Mouse (Mus musculus): ENCODE data around the gene Clic3. TPM values are rescaled to one million over a fixed set of nuclear protein-coding genes. Genes with fewer than 3 reads are reported as not detected.

The Clic3 gene
- polyA plus RNA-seq, 1 experiment from 2014 or later, result 1.5 TPM

- H3K27ac ChIP-seq (ENCODE audit: low read depth, low read length), result no peak overlapping the region
- H3K27me3 ChIP-seq (ENCODE audit: control insufficient read depth, insufficient read depth, low read length), result no peaks in the 10 kb centered on the region
- no peaks in the 10 kb centered on the region for H3K9me3 ChIP-seq (ENCODE audit: control insufficient read depth, low read length)
- peaks cover 20% of the 10 kb centered on the region for H3K4me1 ChIP-seq (ENCODE audit: control insufficient read depth, insufficient read depth, low read length)
- ATAC-seq (ENCODE audit: low read depth), result no peak
- WGBS, result 90% methylated on average over 5 of the region's 5 CpGs
- H3K9ac ChIP-seq (replicated peaks; ENCODE audit: low read depth, low read length), result no peak overlapping the region
- H3K4me3 ChIP-seq (ENCODE audit: low read depth, low read length), result no peak overlapping the region
- no peak overlapping the region for H3K4me2 ChIP-seq (ENCODE audit: low read depth, low read length)
- no peaks in the 10 kb centered on the region for H3K36me3 ChIP-seq (ENCODE audit: control insufficient read depth, insufficient read depth, low read length)
Observed at GRCm38 (mm10) chr2:25427256-25427655, 29.4 kb upstream of the Clic3 start.

GRCm38 (mm10) chr2:25428442-25429236, 28.0 kb upstream of the Clic3 start, which contains the start of gene Abca2:
Gene Abca2 (plus strand): TSS chr2:25428703.
- peak within 1 kb of the TSS; percentile 82 for H3K4me3 ChIP-seq (ENCODE audit: low read depth, low read length)
- no peaks in the 10 kb centered on the region for H3K36me3 ChIP-seq (ENCODE audit: control insufficient read depth, insufficient read depth, low read length)
- H3K4me2 ChIP-seq (ENCODE audit: low read depth, low read length), result peak within 1 kb of the TSS; percentile 73
- peak within 1 kb of the TSS; percentile 90 for H3K27ac ChIP-seq (ENCODE audit: low read depth, low read length)
- H3K9me3 ChIP-seq (ENCODE audit: control insufficient read depth, low read length), result no peaks in the 10 kb centered on the region
- ATAC-seq (ENCODE audit: low read depth), result peak; percentile 92
- H3K9ac ChIP-seq (replicated peaks; ENCODE audit: low read depth, low read length), result peak within 1 kb of the TSS; percentile 87
- WGBS, result under 1% methylated on average over 81 of the region's 89 CpGs
- H3K27me3 ChIP-seq (ENCODE audit: control insufficient read depth, insufficient read depth, low read length), result no peaks in the 10 kb centered on the region
- H3K4me1 ChIP-seq (ENCODE audit: control insufficient read depth, insufficient read depth, low read length), result peaks cover 20% of the 10 kb centered on the region

GRCm38 (mm10) chr2:25429435-25430180, 27.0 kb upstream of the Clic3 start:
- WGBS, result 73% methylated on average over 5 of the region's 5 CpGs
- Histone ChIP-seq H3K9me3 (ENCODE audit: control insufficient read depth, low read length) (no peaks in the 10 kb centered on the region), H3K4me2 (ENCODE audit: low read depth, low read length) (peak overlapping the region; percentile 73), H3K4me3 (ENCODE audit: low read depth, low read length) (peak overlapping the region; percentile 82), H3K4me1 (ENCODE audit: control insufficient read depth, insufficient read depth, low read length) (peaks cover 20% of the 10 kb centered on the region), H3K27me3 (ENCODE audit: control insufficient read depth, insufficient read depth, low read length) (no peaks in the 10 kb centered on the region), H3K9ac (replicated peaks; ENCODE audit: low read depth, low read length) (peak overlapping the region; percentile 87), H3K27ac (ENCODE audit: low read depth, low read length) (no peak overlapping the region), H3K36me3 (ENCODE audit: control insufficient read depth, insufficient read depth, low read length) (peaks cover 2% of the 10 kb centered on the region; the same call in 1 of the 2 replicates)
- ATAC-seq (ENCODE audit: low read depth), result no peak

- peak overlapping the region; percentile 16; the same call in 1 of the 2 replicates for H3K9ac ChIP-seq (replicated peaks; ENCODE audit: low read depth, low read length)
- no peaks in the 10 kb centered on the region for H3K9me3 ChIP-seq (ENCODE audit: control insufficient read depth, low read length)
- H3K27ac ChIP-seq (ENCODE audit: low read depth, low read length), result no peak overlapping the region; the same call in 1 of the 2 replicates
- peaks cover 11% of the 10 kb centered on the region; the same call in 1 of the 2 replicates for H3K36me3 ChIP-seq (ENCODE audit: control insufficient read depth, insufficient read depth, low read length)
- peaks cover 20% of the 10 kb centered on the region for H3K4me1 ChIP-seq (ENCODE audit: control insufficient read depth, insufficient read depth, low read length)
- 57% methylated on average over 17 of the region's 17 CpGs for WGBS
- H3K4me2 ChIP-seq (ENCODE audit: low read depth, low read length), result peak overlapping the region; percentile 11; the same call in 1 of the 2 replicates
- no peaks in the 10 kb centered on the region for H3K27me3 ChIP-seq (ENCODE audit: control insufficient read depth, insufficient read depth, low read length)
- H3K4me3 ChIP-seq (ENCODE audit: low read depth, low read length), result no peak overlapping the region
- no peak for ATAC-seq (ENCODE audit: low read depth)
Observed at GRCm38 (mm10) chr2:25430395-25431233, 26.0 kb upstream of the Clic3 start.

GRCm38 (mm10) chr2:25431308-25431855, 25.3 kb upstream of the Clic3 start:
- H3K4me1 ChIP-seq (ENCODE audit: control insufficient read depth, insufficient read depth, low read length), result peaks cover 20% of the 10 kb centered on the region
- no peaks in the 10 kb centered on the region for H3K9me3 ChIP-seq (ENCODE audit: control insufficient read depth, low read length)
- 48% methylated on average over 6 of the region's 6 CpGs for WGBS
- H3K27ac ChIP-seq (ENCODE audit: low read depth, low read length), result no peak overlapping the region
- H3K27me3 ChIP-seq (ENCODE audit: control insufficient read depth, insufficient read depth, low read length), result no peaks in the 10 kb centered on the region
- peaks cover 18% of the 10 kb centered on the region for H3K36me3 ChIP-seq (ENCODE audit: control insufficient read depth, insufficient read depth, low read length)
- no peak overlapping the region for H3K4me2 ChIP-seq (ENCODE audit: low read depth, low read length)
- no peak overlapping the region for H3K9ac ChIP-seq (replicated peaks; ENCODE audit: low read depth, low read length)
- no peak for ATAC-seq (ENCODE audit: low read depth)
- H3K4me3 ChIP-seq (ENCODE audit: low read depth, low read length), result no peak overlapping the region

GRCm38 (mm10) chr2:25432326-25433098, 24.1 kb upstream of the Clic3 start:
- ATAC-seq (ENCODE audit: low read depth), result no peak
- Histone ChIP-seq H3K9me3 (ENCODE audit: control insufficient read depth, low read length) (no peaks in the 10 kb centered on the region), H3K27me3 (ENCODE audit: control insufficient read depth, insufficient read depth, low read length) (no peaks in the 10 kb centered on the region), H3K4me2 (ENCODE audit: low read depth, low read length) (no peak overlapping the region), H3K4me3 (ENCODE audit: low read depth, low read length) (no peak overlapping the region), H3K27ac (ENCODE audit: low read depth, low read length) (no peak overlapping the region), H3K36me3 (ENCODE audit: control insufficient read depth, insufficient read depth, low read length) (peaks cover 26% of the 10 kb centered on the region), H3K4me1 (ENCODE audit: control insufficient read depth, insufficient read depth, low read length) (peaks cover 20% of the 10 kb centered on the region), H3K9ac (replicated peaks; ENCODE audit: low read depth, low read length) (no peak overlapping the region)
- WGBS, result 83% methylated on average over 11 of the region's 11 CpGs

- no peak overlapping the region for H3K4me2 ChIP-seq (ENCODE audit: low read depth, low read length)
- H3K27me3 ChIP-seq (ENCODE audit: control insufficient read depth, insufficient read depth, low read length), result no peaks in the 10 kb centered on the region
- ATAC-seq (ENCODE audit: low read depth), result no peak
- peaks cover 20% of the 10 kb centered on the region for H3K4me1 ChIP-seq (ENCODE audit: control insufficient read depth, insufficient read depth, low read length)
- no peak overlapping the region for H3K27ac ChIP-seq (ENCODE audit: low read depth, low read length)
- H3K36me3 ChIP-seq (ENCODE audit: control insufficient read depth, insufficient read depth, low read length), result peaks cover 32% of the 10 kb centered on the region
- 95% methylated on average over 17 of the region's 17 CpGs for WGBS
- H3K9ac ChIP-seq (replicated peaks; ENCODE audit: low read depth, low read length), result no peak overlapping the region
- H3K4me3 ChIP-seq (ENCODE audit: low read depth, low read length), result no peak overlapping the region
- no peaks in the 10 kb centered on the region for H3K9me3 ChIP-seq (ENCODE audit: control insufficient read depth, low read length)
Observed at GRCm38 (mm10) chr2:25433101-25433500, 23.5 kb upstream of the Clic3 start.

- Histone ChIP-seq H3K27ac (ENCODE audit: low read depth, low read length) (no peak overlapping the region), H3K9ac (replicated peaks; ENCODE audit: low read depth, low read length) (no peak overlapping the region), H3K4me2 (ENCODE audit: low read depth, low read length) (no peak overlapping the region), H3K4me3 (ENCODE audit: low read depth, low read length) (no peak overlapping the region), H3K36me3 (ENCODE audit: control insufficient read depth, insufficient read depth, low read length) (peaks cover 42% of the 10 kb centered on the region), H3K4me1 (ENCODE audit: control insufficient read depth, insufficient read depth, low read length) (peaks cover 17% of the 10 kb centered on the region), H3K9me3 (ENCODE audit: control insufficient read depth, low read length) (no peaks in the 10 kb centered on the region), H3K27me3 (ENCODE audit: control insufficient read depth, insufficient read depth, low read length) (no peaks in the 10 kb centered on the region)
- ATAC-seq (ENCODE audit: low read depth), result no peak
- WGBS, result 91% methylated on average over 8 of the region's 8 CpGs
Observed at GRCm38 (mm10) chr2:25434292-25434691, 22.3 kb upstream of the Clic3 start.

All from neural tube, embryonic 14.5 days (tissue).